Mouse (Mus musculus) telencephalon, adult 2 months (tissue): ENCODE measurements around the gene Krtap12-1.
"Not testable (repeated sequence)": the region's sequence is repeated elsewhere in the genome, so short reads cannot be mapped to it uniquely, and the experiment has no call there.

Experiments
- DNase-seq: peaks from one replicate; pipeline ENCODE4 v3.0.0-alpha.2; 2011; ENCODE audit warnings: low read depth, low spot score

The Krtap12-1 gene

DNA sequence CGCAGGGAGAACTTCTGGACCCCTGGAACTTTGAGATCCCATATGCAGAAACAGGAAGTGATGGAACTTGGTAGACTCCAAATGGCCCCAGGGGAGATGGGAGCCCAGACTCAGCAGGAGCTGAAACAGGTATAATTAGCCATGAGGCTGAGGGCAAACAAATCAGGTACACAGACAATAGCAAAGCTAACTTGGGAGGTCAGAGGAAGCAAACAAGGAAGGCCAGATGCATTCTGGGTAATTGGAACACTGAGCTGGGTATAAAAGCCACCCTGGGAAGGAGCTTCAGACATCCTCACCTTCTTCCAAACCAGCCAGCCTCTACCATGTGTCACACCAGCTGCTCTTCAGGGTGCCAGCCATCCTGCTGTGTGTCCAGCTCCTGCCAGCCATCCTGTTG is at the start of gene Krtap12-1:
Krtap12-1 (plus strand) TSS at position 301 of the 400 bp plus-strand sequence.
- not testable (repeated sequence) for DNase-seq

DNA sequence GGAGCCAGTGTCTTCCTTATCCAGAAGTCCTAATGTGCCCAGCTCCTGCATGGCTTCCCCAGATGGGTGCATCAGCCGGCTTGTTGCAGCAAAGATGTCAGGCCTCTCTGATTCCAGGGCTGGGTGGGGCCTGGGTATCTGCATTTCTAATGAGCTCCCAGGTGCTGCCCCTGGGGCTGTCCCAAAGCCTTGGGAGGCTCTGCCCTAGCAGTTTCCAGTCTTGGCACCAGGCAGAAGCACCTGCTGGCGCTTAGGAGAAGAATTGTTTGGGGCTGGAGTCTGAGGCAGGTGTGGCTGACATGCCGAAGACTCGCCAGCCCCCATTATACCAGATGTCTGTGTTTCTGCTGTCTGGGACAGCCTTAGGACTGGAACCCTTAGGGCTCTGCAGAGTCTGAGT is 49.7 kb upstream of the Krtap12-1 start:
- no peak for DNase-seq

DNA sequence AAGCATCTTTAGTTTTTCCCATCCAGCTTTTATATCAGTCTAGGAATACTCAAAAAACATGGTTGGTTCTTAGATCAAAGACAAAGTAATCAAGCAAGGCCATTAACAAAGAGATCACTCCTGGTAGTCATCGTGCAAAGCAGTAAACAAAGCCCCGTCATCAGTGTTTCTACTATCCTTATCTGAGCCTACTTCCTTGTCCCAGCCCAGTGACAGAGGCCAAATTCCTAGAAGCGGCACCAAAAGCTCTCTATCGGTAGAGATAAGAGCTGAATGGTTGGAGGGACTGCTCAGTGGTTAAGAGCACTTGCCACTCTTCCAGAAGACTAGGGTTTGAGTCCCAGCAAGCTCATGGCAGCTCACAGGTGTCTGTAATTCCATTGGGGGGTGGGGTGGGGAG is 48.9 kb upstream of the Krtap12-1 start:
- no peak for DNase-seq

DNA sequence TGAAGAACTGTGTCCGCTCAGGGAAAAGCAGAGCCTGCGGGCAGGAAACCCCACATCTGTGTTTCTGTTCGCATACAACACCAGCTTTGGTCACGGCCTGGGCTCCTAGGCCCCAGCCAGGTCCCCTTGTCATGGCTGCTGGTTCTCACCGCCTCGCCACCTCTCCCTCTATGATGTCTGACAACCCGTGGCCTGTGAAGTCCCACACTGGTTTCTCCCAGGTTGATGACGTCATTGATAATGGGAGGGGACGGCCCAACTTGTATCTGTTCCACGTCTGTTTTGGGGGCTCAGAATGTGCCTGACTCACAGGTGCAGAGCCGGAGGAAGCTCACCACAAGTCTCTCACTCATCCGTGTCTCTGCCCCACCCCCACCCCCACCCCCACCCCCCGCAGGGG is 46.6 kb upstream of the Krtap12-1 start:
- DNase-seq: no peak

DNA sequence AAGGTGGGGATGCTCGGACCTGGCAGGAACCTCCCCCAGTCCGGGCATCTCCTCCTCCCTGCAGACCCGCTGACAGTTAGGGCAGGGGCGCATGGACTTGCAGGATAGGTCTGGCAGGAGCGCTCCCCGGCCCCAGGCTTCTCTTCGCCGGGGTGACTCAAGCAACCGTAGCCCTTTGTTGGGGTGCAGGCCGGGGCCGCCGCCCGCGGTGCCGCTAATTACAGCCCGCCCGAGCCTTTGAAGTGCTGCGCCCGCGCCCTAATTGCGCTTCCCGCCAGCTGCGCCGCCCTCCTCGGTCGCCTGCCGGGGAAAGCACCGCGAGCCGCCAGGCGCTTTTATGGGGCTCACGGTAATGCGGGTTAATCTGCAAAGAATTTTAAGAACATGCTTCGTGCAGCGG is 42.8 kb upstream of the Krtap12-1 start:
- DNase-seq: no peak

DNA sequence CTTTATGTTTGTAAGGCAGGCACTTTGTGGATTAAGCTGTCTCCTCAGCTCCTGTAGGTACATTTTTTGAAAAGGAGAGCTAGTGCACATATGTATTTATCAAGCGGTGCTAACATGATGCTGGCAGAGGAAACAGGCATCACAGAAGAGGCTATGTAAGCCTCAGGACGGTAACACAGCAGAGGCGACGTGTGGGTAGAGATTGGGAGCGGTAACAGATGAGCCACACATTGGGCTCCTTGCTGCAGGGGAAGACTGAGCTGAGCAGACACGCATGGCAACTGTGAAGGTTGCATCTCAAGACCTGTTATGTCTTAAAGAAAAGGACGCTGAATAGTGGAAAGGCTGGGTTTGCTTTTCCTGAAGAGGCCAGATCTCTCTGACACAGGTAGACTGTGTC is 37.4 kb upstream of the Krtap12-1 start:
- peak; percentile 11 for DNase-seq

DNA sequence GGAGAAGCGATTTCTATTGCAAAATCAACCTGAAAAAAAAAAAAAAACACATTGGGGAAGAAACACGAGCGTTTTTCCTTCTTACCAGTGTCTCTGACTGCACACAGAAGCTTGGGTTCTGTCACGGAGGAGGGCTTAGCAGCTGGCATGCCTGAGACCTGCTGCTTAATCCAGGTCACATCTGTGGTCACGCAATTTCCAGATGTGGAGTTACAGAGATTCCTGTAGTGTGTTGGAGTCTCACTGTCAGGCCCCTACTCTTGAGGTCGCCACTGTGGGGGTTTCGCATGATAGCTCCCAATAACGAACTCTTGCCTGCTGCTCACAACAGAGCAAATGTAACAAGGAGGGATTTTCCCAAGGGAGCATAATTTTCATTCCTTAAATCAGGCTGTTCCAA is 36.2 kb upstream of the Krtap12-1 start:
- no peak for DNase-seq

DNA sequence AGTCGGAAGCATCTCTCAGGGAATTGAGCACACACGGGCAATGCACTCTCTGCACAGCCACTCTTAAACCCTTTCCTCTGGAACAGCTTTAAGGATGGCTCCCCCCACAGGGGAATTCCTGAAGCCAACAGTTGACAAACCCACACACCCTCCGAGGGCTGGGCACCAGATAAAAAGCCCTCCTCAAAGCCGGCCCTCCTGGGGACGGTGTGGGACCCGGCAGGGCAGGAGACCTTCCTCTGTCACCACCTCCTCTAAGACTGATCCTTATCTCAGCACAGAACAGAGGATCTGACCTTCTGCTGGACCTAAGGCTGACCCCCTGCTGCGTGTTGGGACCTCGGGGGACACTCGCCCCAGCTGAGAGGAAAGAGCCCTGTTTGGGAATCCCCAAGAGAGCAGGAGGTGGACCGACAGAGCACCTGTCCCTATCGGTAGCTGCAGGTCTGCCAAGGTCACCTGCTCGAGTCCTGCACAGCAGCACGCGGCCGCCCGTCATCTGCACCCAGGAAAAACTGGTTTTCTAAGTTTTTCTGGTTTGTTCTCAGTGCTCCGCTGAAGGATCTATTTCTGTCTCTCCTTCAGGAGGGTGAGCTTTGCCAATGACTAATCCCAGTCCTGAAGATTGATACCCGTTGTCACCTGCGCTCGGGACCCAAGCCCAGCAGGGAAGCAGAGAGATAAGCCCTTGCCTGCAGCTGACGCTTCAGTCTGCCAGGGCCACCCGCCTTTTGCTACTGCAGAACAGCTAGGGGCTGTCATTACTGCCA is 34.3 kb upstream of the Krtap12-1 start, which contains the start of gene Tspear:
Tspear (plus strand) TSS at position 675 of the 770 bp plus-strand sequence.
- no peak for DNase-seq

DNA sequence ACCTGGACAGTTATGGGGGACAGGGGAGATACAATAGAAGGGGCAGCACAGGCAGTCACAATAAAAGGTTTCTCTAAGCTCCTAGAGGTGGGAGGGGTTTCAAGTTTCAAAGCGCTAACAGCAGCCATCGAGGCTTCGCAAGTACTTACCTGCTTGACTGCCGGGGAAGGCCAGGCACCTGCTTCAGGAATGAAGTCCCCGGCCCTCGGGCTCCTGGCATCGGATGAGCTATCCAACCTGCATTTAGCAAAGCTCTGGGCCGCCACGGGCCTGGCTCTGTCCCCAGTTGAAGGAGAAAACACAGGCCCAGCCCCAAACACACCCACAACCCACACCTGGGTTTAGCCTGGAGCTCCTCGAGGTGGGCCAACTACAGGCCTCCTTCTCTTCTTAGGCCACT is 33.4 kb upstream of the Krtap12-1 start:
- no peak for DNase-seq

GRCm38 (mm10) chr10:77690356-77690807 is 30.0 kb upstream of the Krtap12-1 start, which contains the start of gene Gm19402:
TSS of gene Gm19402 (minus strand) at chr10:77690757.
- not testable (repeated sequence) for DNase-seq

GRCm38 (mm10) chr10:77697133-77697532 is 23.3 kb upstream of the Krtap12-1 start, which contains the start of gene Gm9508:
TSS of gene Gm9508 (minus strand) at chr10:77697233.
- no peak for DNase-seq

DNA sequence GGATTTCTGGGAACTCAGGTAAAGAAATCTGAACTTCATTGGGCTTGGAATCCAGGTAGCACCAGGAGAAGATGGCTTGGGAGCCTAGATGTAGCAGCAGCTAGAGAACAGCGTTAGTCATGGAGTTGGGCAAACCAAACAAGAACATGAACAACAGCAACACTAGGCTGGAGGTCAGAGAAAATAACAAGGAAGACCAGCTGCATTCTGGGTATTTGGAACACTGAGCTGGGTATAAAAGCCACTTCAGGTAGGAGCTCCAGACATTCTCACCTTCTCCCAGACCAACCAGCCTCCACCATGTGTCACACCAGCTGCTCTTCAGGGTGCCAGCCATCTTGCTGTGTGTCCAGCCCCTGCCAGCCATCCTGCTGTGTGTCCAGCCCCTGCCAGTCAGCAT is 14.1 kb upstream of the Krtap12-1 start, which contains the start of gene Gm10272:
Gm10272 (plus strand) TSS at position 301 of the 400 bp plus-strand sequence.
- no peak for DNase-seq

DNA sequence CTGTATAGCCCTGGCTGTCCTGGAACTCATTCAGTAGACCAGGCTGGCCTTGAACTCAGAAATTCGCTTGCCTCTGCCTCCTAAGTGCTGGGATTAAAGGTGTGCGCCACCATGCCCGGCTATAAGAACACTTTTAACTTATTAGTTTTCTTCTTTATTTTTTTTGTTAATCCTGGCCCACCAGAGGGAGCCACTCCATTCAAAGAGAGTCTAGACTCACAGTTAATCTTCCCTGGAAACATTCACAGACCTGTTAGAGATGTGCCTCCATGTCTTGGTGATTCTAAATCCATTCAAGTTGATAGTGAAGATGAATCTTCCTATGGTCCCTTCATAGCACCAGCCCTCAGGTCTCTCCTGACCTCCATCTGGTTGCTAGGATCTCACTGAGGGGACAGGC is 10.6 kb upstream of the Krtap12-1 start:
- no peak for DNase-seq

DNA sequence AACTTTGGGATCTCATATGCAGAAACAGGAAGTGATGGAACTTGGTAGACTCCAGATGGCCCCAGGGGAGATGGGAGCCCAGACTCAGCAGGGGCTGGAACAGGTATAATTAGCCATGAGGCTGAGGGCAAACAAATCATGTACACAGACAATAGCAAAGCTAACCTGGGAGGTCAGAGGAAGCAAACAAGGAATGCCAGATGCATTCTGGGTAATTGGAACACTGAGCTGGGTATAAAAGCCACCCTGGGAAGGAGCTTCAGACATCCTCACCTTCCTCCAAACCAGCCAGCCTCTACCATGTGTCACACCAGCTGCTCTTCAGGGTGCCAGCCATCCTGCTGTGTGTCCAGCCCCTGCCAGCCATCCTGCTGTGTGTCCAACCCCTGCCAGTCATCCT is 9.2 kb upstream of the Krtap12-1 start, which contains the start of gene Gm10024:
Gm10024 (plus strand) TSS at position 301 of the 400 bp plus-strand sequence.
- not testable (repeated sequence) for DNase-seq

DNA sequence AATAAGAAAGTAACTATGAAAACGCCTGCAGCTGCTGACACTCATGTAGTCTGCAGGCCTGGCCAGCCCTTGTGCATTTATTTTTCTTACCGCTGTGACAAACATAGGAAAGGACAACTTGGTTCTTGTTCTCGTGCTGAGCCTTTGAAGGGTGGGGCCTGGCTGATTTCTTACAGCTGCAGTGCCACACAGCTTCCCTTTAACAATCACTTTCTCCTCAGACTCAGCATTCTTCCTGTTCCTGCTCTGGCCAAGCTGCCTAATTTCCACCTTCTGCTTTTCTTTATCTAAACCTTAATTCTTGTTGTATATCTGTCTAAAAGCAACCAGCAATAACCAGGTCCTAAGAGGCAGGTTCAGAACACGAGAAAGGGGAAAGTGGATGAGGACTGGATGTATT is 6.7 kb upstream of the Krtap12-1 start:
- no peak for DNase-seq

DNA sequence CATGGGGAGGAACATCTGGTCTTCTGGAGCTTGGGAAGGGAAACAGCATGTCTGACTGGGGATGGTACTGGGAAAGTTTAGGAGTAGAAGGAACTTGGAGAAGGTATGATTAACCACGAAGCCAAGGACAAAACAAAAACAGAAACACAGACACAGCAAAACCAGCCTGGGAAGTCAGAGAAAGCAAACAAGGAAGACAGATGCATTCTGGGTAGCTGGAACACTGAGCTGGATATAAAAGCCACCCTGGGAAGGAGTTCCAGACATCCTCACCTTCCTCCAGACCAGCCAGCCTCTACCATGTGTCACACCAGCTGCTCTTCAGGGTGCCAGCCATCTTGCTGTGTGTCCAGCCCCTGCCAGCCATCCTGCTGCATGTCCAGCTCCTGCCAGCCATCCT is 4.9 kb upstream of the Krtap12-1 start, which contains the start of gene Gm10142:
Gm10142 (plus strand) TSS at position 301 of the 400 bp plus-strand sequence.
- no peak for DNase-seq

DNA sequence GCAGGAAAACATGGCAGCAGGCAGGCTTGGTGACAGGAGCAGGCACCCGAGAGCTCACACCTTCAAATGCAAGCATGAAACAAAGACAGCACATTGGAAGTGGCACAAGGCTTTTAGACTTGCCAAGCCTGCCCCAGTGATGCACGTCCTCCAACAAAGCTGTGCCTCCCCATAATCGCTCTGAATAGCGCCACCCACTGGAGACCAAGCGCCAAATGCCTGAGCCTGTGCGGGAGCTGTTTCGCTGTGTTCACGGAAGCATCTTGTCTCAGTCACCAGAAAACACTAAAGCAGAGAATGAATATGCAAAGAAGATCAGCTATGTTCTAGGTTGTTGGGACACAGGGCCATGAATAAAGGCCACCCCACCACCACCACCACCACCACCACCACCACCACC is 4.5 kb downstream of the Krtap12-1 start:
- no peak for DNase-seq

DNA sequence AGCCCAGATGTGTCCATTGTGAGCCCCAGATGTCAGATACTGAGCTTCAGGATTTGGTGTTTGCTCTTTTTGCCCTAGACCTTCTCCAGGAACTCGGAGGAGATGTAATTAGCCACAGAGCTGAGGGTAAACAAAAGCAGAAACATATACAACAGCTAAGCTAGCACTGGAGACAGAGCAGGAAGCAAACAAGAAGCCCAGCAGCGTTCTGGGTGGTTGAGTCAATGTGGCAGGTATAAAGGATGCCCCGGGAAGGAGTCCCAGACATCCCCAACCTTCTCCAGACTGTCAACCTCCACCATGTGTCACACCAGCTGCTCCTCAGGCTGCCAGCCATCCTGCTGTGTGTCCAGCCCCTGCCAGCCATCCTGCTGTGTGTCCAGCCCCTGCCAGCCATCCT is 5.8 kb downstream of the Krtap12-1 start, which contains the start of gene Gm10100:
Gm10100 (plus strand) TSS at position 301 of the 400 bp plus-strand sequence.
- no peak for DNase-seq

DNA sequence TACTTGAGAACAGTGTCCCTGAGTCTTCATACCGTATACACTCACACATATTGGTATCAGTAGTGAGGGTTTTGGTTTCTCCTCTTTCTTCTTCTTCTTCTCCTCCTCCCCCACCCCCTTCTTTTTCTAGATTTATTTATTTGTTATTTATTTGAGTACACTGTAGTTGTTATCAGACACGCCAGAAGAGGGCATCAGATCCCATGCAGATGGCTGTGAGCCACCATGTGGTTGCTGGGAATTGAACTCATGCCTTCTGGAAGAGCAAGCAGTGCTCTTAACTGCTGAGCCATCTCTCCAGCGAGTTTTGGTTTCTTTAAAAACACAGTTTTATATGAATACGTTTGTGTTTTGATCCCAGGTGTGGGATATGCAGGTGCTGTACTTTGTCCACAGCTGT is 7.9 kb downstream of the Krtap12-1 start:
- no peak for DNase-seq

- DNase-seq: no peak
These were observed 8.8 kb downstream of the Krtap12-1 start for GRCm38 (mm10) chr10:77729241-77729640.

- DNase-seq: no peak
These were observed 15.5 kb downstream of the Krtap12-1 start for GRCm38 (mm10) chr10:77735928-77736327.

DNA sequence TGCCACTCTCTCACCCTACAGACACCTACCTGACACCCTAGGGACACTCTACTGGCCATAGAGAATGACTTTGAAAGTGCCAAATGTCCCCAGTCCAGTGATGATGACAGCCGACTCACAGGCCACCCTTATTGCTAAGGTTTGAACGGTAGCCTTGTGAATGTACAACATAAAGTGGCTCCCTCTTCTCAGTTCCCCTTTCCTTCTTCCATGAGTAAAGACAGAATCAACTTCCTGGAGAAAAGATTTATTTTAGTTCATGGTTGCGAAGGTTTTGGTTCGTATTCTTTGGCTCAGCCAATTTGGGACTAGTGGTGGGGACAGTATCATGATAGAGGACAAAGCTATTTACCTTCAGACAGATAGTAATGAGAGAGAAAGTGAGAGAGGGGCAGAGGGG is 18.5 kb downstream of the Krtap12-1 start:
- DNase-seq: no peak
